Mouse (Mus musculus): ENCODE results near the gene Limd2. TPM values are rescaled to one million over a fixed set of nuclear protein-coding genes. Genes with fewer than 3 reads are reported as not detected.
A peak's percentile ranks its signal among the peaks of the same experiment; 100 is the strongest.

Limd2 gene
- polyA plus RNA-seq, 1 experiment = 67.7 TPM

- peak overlapping the region; percentile 77 for H3K4me3 ChIP-seq (ENCODE audit: insufficient read depth, poor library complexity, severe bottlenecking)
- H3K79me2 ChIP-seq (ENCODE audit: control insufficient read depth, insufficient read depth) = peaks cover 19% of the 10 kb centered on the region
- TF ChIP-seq MYOG (IDR thresholded peaks at IDR 0.05; ENCODE audit: control insufficient read depth, extremely low read depth, insufficient read length) = no peak
- peak overlapping the region; percentile 82 for H3ac ChIP-seq (ENCODE audit: control insufficient read depth, insufficient read length, low read depth)
- peaks cover 16% of the 10 kb centered on the region for H3K36me3 ChIP-seq (ENCODE audit: control insufficient read depth, insufficient read depth)
- no peaks in the 10 kb centered on the region for H3K27me3 ChIP-seq (ENCODE audit: control insufficient read depth, insufficient read depth, insufficient read length)
- H3K79me3 ChIP-seq (ENCODE audit: low read depth) = no peaks in the 10 kb centered on the region
Measured at GRCm38 (mm10) chr11:106192657-106193370, 32.2 kb upstream of the Limd2 start.

GRCm38 (mm10) chr11:106192241-106192640 lies 31.6 kb upstream of the Limd2 start:
- TF ChIP-seq CTCF (IDR thresholded peaks at IDR 0.05; ENCODE audit: control insufficient read depth, insufficient read depth, insufficient read length) (no peak), MYOG (IDR thresholded peaks at IDR 0.05; ENCODE audit: control insufficient read depth, extremely low read depth, insufficient read length) (no peak), CEBPB (IDR thresholded peaks at IDR 0.05; ENCODE audit: low read depth) (no peak), USF1 (IDR thresholded peaks at IDR 0.05; ENCODE audit: low read depth) (no peak), FOSL1 (IDR thresholded peaks at IDR 0.05; ENCODE audit: insufficient read depth, low read length, poor library complexity, severe bottlenecking) (no peak), MYOD1 (IDR thresholded peaks at IDR 0.05; ENCODE audit: control insufficient read depth, insufficient read length, low read depth) (no peak), MAX (IDR thresholded peaks at IDR 0.05) (no peak)
- Histone ChIP-seq H3K36me3 (ENCODE audit: control insufficient read depth, insufficient read depth) (peaks cover 10% of the 10 kb centered on the region), H3K79me2 (ENCODE audit: control insufficient read depth, insufficient read depth) (peaks cover 19% of the 10 kb centered on the region), H3K79me3 (ENCODE audit: low read depth) (no peaks in the 10 kb centered on the region), H3K27me3 (ENCODE audit: control insufficient read depth, insufficient read depth, insufficient read length) (no peaks in the 10 kb centered on the region), H3K4me3 (ENCODE audit: insufficient read depth, poor library complexity, severe bottlenecking) (peak overlapping the region; percentile 77), H3ac (ENCODE audit: control insufficient read depth, insufficient read length, low read depth) (no peak overlapping the region)

- TF ChIP-seq CTCF (IDR thresholded peaks at IDR 0.05; ENCODE audit: control insufficient read depth, insufficient read depth, insufficient read length) (no peak), MYOD1 (IDR thresholded peaks at IDR 0.05; ENCODE audit: control insufficient read depth, insufficient read length, low read depth) (no peak), MAX (IDR thresholded peaks at IDR 0.05) (no peak), CEBPB (IDR thresholded peaks at IDR 0.05; ENCODE audit: low read depth) (no peak), MYOG (IDR thresholded peaks at IDR 0.05; ENCODE audit: control insufficient read depth, extremely low read depth, insufficient read length) (no peak)
- Histone ChIP-seq H3K36me3 (ENCODE audit: control insufficient read depth, insufficient read depth) (peaks cover 5% of the 10 kb centered on the region), H3ac (ENCODE audit: control insufficient read depth, insufficient read length, low read depth) (no peak overlapping the region)
Measured at GRCm38 (mm10) chr11:106191716-106192115, 31.1 kb upstream of the Limd2 start.

GRCm38 (mm10) chr11:106187326-106187725 lies 26.7 kb upstream of the Limd2 start:
- Histone ChIP-seq H3K79me2 (ENCODE audit: control insufficient read depth, insufficient read depth) (peaks cover 12% of the 10 kb centered on the region), H3ac (ENCODE audit: control insufficient read depth, insufficient read length, low read depth) (no peak overlapping the region), H3K79me3 (ENCODE audit: low read depth) (no peaks in the 10 kb centered on the region), H3K36me3 (ENCODE audit: control insufficient read depth, insufficient read depth) (peaks cover 18% of the 10 kb centered on the region), H3K4me3 (ENCODE audit: insufficient read depth, poor library complexity, severe bottlenecking) (no peak overlapping the region), H3K27me3 (ENCODE audit: control insufficient read depth, insufficient read depth, insufficient read length) (no peaks in the 10 kb centered on the region)
- TF ChIP-seq CEBPB (IDR thresholded peaks at IDR 0.05; ENCODE audit: low read depth) = no peak
- TF ChIP-seq FOSL1 (IDR thresholded peaks at IDR 0.05; ENCODE audit: insufficient read depth, low read length, poor library complexity, severe bottlenecking) = no peak
- no peak for TF ChIP-seq MAX (IDR thresholded peaks at IDR 0.05)

More at GRCm38 (mm10) chr11:106191716-106192115, 31.1 kb upstream of the Limd2 start:
- H3K79me3 ChIP-seq (ENCODE audit: low read depth) = no peaks in the 10 kb centered on the region
- peaks cover 19% of the 10 kb centered on the region for H3K79me2 ChIP-seq (ENCODE audit: control insufficient read depth, insufficient read depth)
- no peaks in the 10 kb centered on the region for H3K27me3 ChIP-seq (ENCODE audit: control insufficient read depth, insufficient read depth, insufficient read length)
- no peak overlapping the region for H3K4me3 ChIP-seq (ENCODE audit: insufficient read depth, poor library complexity, severe bottlenecking)

GRCm38 (mm10) chr11:106180449-106180801 lies 19.8 kb upstream of the Limd2 start:
- TF ChIP-seq CTCF (IDR thresholded peaks at IDR 0.05; ENCODE audit: control insufficient read depth, insufficient read depth, insufficient read length) (no peak), USF1 (IDR thresholded peaks at IDR 0.05; ENCODE audit: low read depth) (no peak)
- no peaks in the 10 kb centered on the region for H3K27me3 ChIP-seq (ENCODE audit: control insufficient read depth, insufficient read depth, insufficient read length)
- H3K36me3 ChIP-seq (ENCODE audit: control insufficient read depth, insufficient read depth) = peaks cover 16% of the 10 kb centered on the region
- no peaks in the 10 kb centered on the region for H3K79me2 ChIP-seq (ENCODE audit: control insufficient read depth, insufficient read depth)
- no peak overlapping the region for H3ac ChIP-seq (ENCODE audit: control insufficient read depth, insufficient read length, low read depth)
- H3K4me3 ChIP-seq (ENCODE audit: insufficient read depth, poor library complexity, severe bottlenecking) = no peak overlapping the region
- H3K79me3 ChIP-seq (ENCODE audit: low read depth) = no peaks in the 10 kb centered on the region

GRCm38 (mm10) chr11:106179711-106180448 lies 19.2 kb upstream of the Limd2 start:
- H3ac ChIP-seq (ENCODE audit: control insufficient read depth, insufficient read length, low read depth) = no peak overlapping the region
- H3K36me3 ChIP-seq (ENCODE audit: control insufficient read depth, insufficient read depth) = peaks cover 12% of the 10 kb centered on the region
- H3K79me2 ChIP-seq (ENCODE audit: control insufficient read depth, insufficient read depth) = no peaks in the 10 kb centered on the region
- H3K4me3 ChIP-seq (ENCODE audit: insufficient read depth, poor library complexity, severe bottlenecking) = no peak overlapping the region
- H3K27me3 ChIP-seq (ENCODE audit: control insufficient read depth, insufficient read depth, insufficient read length) = no peaks in the 10 kb centered on the region
- no peaks in the 10 kb centered on the region for H3K79me3 ChIP-seq (ENCODE audit: low read depth)
- no peak for TF ChIP-seq MAX (IDR thresholded peaks at IDR 0.05)
- no peak for TF ChIP-seq USF1 (IDR thresholded peaks at IDR 0.05; ENCODE audit: low read depth)
- TF ChIP-seq CEBPB (IDR thresholded peaks at IDR 0.05; ENCODE audit: low read depth) = no peak
- TF ChIP-seq MYOG (IDR thresholded peaks at IDR 0.05; ENCODE audit: control insufficient read depth, extremely low read depth, insufficient read length) = no peak
- no peak for TF ChIP-seq CTCF (IDR thresholded peaks at IDR 0.05; ENCODE audit: control insufficient read depth, insufficient read depth, insufficient read length)
- TF ChIP-seq MYOD1 (IDR thresholded peaks at IDR 0.05; ENCODE audit: control insufficient read depth, insufficient read length, low read depth) = no peak
- TF ChIP-seq FOSL1 (IDR thresholded peaks at IDR 0.05; ENCODE audit: insufficient read depth, low read length, poor library complexity, severe bottlenecking) = no peak
